Mouse (Mus musculus) midbrain, embryonic 12.5 days (tissue): Measurements from ENCODE around the gene Ift20. TPM values are rescaled to one million over a fixed set of nuclear protein-coding genes. Genes with fewer than 3 reads are reported as not detected.

Experiments
- ATAC-seq: fragments of 200-750 bp; cut with Nextera tagmentation; 2 replicates; pipeline ENCODE4 v1.8.0; 2017; ENCODE audit warnings: low read depth, moderate TSS enrichment, moderate library complexity; ENCODE audit not compliant: low FRiP score
- H3K27ac ChIP-seq: fragments of 300-500 bp; sonication (generic); replicated peaks from 2 replicates; pipeline ENCODE4 v1.5.1; 2016; ENCODE audit warnings: mild to moderate bottlenecking
- H3K27me3 ChIP-seq: fragments of 300-500 bp; sonication (generic); 2 replicates; pipeline ENCODE4 v1.6.1; 2016; ENCODE audit warnings: mild to moderate bottlenecking
- H3K36me3 ChIP-seq: fragments of 300-500 bp; sonication (generic); 2 replicates; pipeline ENCODE4 v1.6.1; 2016
- H3K4me1 ChIP-seq: fragments of 300-500 bp; sonication (generic); 2 replicates; pipeline ENCODE4 v1.6.1; 2016
- H3K4me2 ChIP-seq: fragments of 300-500 bp; sonication (generic); replicated peaks from 2 replicates; pipeline ENCODE4 v1.6.1; 2016; ENCODE audit warnings: mild to moderate bottlenecking, moderate library complexity
- H3K4me3 ChIP-seq: fragments of 300-500 bp; sonication (generic); 2 replicates; pipeline ENCODE4 v1.5.1; 2016; ENCODE audit warnings: mild to moderate bottlenecking
- H3K9ac ChIP-seq: fragments of 300-500 bp; sonication (generic); replicated peaks from 2 replicates; pipeline ENCODE4 v1.6.1; 2016; ENCODE audit warnings: mild to moderate bottlenecking, moderate library complexity
- H3K9me3 ChIP-seq: fragments of 300-500 bp; sonication (generic); 2 replicates; pipeline ENCODE4 v1.6.1; 2016; ENCODE audit warnings: mild to moderate bottlenecking
- WGBS: fragments of 180-500 bp; shearing (Covaris S2); methylation state at CpG from one replicate; pipeline ENCODE4 v1.1.7; 2016; 5-methylcytosine and 5-hydroxymethylcytosine counted together
- polyA plus RNA-seq: library from polyadenylated mRNA; unstranded; fragments of >200 nt; fragmentation: Nextera tagmentation; extraction: Ambion mirVana; gene quantifications from 2 replicates; pipeline ENCODE4 v1.2.1, GENCODE M21; 2016

The Ift20 gene
- 104 and 111 TPM in 2 replicates for polyA plus RNA-seq

DNA sequence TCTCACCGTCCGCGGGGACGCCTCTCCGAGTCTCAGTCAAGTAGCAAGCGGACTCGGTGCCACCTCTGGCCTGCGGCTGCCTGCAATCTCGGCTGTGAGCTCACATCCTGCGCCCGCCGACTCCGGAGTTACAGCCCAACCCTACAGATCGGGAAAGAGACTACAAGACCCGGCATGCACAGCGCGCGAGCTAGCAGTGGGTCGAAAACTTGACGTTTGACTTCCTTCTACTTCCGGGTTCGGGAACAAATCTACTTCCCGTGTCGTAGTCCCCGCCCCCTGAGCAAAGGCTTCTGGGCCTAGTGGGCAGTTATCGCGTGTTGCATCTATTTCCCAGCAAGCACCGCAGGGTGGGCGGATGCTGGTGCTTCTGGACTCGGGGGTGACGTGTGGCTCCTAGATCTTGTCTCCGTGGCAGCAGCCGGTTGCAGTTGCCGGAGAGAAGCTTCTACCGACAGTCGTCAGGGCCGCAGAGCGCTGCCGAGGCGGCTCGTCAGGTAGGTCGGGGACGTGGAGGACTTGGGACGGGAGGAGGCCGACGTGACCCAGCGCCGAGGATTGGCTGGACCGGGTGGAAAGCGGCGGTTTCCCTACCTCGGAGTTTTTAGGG, at the start of gene Ift20, which contains the start of gene Tnfaip1:
Ift20 (plus strand) TSS at position 282 of the 610 bp plus-strand sequence.
Tnfaip1 (minus strand) TSS at position 253 of the 610 bp plus-strand sequence.
- peaks cover 27% of the 10 kb centered on the region for H3K4me1 ChIP-seq
- H3K4me3 ChIP-seq = peak within 1 kb of the TSS; percentile 79
- H3K9me3 ChIP-seq = no peaks in the 10 kb centered on the region
- peaks cover 29% of the 10 kb centered on the region for H3K36me3 ChIP-seq
- no peaks in the 10 kb centered on the region for H3K27me3 ChIP-seq
- H3K9ac ChIP-seq = peak within 1 kb of the TSS; percentile 80
- ATAC-seq = peak; percentile 98
- H3K27ac ChIP-seq = peak within 1 kb of the TSS; percentile 89
- H3K4me2 ChIP-seq = peak within 1 kb of the TSS; percentile 89
- WGBS = under 1% methylated on average over 52 of the region's 52 CpGs

DNA sequence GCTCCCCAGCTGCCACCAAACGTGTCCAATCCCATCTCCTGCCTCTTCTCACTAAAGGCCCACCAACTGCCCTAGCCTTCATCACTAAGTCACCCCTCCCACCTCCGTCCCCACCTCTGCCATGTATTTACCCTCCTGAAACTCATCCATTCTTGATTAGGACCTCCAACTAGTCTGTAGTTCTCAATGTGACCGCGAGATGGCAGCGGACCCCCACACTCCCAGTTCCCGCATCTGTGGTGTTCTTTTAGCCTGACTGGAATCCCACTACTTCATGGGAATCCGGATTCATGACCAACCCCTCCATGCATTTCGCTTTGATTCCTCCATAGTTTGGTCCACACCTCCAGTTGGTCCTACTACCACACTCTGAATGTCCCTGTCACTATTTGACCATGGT, 48.0 kb upstream of the Ift20 start:
- H3K27ac ChIP-seq = no peak overlapping the region
- H3K9me3 ChIP-seq = no peaks in the 10 kb centered on the region
- no peak overlapping the region for H3K4me3 ChIP-seq
- peaks cover 10% of the 10 kb centered on the region; the same call in 1 of the 2 replicates for H3K4me1 ChIP-seq
- WGBS = 3% methylated on average over 8 of the region's 8 CpGs
- ATAC-seq = no peak
- no peak overlapping the region for H3K9ac ChIP-seq
- no peak overlapping the region for H3K4me2 ChIP-seq
- H3K36me3 ChIP-seq = peaks cover 31% of the 10 kb centered on the region
- H3K27me3 ChIP-seq = peaks cover 52% of the 10 kb centered on the region

DNA sequence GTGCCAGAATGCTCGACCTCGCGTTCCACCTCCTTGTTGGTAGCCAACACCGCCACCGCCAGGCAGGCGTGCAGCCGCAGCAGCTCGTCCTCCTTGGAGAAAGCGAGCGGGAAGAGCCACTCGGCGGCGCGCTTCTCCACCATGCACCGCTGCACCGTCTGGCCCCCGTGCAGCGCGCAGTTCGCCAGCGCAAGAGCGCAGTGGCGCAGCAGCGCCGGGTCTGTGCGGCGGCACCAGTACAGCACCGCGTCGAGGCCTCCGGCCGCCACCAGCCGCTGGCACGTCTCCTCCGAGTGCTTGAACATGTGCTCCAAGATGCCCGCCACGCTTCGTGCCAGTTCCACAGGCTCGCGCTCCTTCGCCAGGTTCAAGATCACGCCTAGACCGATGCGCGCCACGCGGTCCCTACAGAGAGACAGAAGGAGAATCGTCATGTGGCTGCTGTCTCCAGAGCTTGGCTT, 45.4 kb upstream of the Ift20 start:
- peaks cover 13% of the 10 kb centered on the region for H3K4me1 ChIP-seq
- H3K9me3 ChIP-seq = no peaks in the 10 kb centered on the region
- peaks cover 19% of the 10 kb centered on the region for H3K36me3 ChIP-seq
- peak overlapping the region; percentile 48 for H3K9ac ChIP-seq
- peak overlapping the region; percentile 55 for H3K4me2 ChIP-seq
- peak; percentile 49 for ATAC-seq
- H3K27me3 ChIP-seq = peaks cover 69% of the 10 kb centered on the region
- peak overlapping the region; percentile 30 for H3K4me3 ChIP-seq
- WGBS = 8% methylated on average over 48 of the region's 48 CpGs
- 0 out of 2 replicates have a peak overlapping the region, but pooled peaks have one; percentile 1 for H3K27ac ChIP-seq

DNA sequence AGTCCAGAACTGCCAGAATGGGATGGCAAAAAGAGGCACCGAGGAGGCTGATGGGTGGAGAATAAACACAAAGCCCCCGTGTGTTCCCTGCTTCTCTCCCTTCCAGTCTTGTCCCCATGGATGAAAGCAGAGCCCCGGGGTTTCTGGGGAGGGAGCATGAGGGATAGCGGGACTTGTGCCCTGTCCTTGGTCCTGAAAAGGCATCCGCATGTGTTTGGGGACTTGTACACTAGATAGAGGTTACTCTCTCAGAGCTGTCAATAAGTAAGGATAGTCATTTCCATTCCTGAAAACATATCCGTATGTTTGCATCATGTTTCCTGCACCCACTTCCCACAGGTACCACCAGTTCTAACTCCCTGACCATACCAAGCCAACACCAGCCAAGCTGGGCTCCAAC, 40.3 kb upstream of the Ift20 start:
- Histone ChIP-seq H3K4me1 (peaks cover 31% of the 10 kb centered on the region), H3K4me3 (peak overlapping the region; percentile 89), H3K4me2 (peak overlapping the region; percentile 89), H3K27me3 (peaks cover 54% of the 10 kb centered on the region), H3K27ac (no peak overlapping the region), H3K36me3 (no peaks in the 10 kb centered on the region), H3K9ac (peak overlapping the region; percentile 90), H3K9me3 (no peaks in the 10 kb centered on the region)
- ATAC-seq = no peak
- 7% methylated on average over 6 of the region's 6 CpGs for whole genome bisulfite sequencing

DNA sequence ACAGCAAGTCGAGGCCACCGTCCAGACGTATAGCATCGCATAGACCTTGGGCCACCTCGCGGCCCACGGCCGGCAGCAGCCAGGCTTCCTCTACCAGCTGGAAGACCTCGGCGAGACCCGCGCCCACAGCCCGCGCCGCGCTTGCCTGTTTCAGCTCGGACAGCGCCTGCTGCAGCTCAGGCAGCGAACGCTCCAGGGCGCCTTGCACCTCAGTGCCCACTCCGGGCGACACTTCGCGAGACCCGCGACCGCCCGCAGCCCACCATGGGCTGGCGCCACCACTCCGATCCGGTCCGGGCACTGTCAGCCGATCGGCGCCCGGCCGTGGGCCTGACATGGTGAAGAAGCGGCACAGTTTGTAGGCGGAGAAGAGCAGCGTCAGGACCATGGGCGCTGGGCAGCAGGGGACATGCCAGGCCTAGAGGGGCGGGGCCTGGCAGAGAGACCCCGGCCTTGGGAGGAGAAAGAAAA, 39.1 kb upstream of the Ift20 start:
- H3K4me1 ChIP-seq = peaks cover 27% of the 10 kb centered on the region
- H3K27me3 ChIP-seq = peaks cover 49% of the 10 kb centered on the region
- WGBS = under 1% methylated on average over 44 of the region's 44 CpGs
- peak overlapping the region; percentile 89 for H3K4me2 ChIP-seq
- peak overlapping the region; percentile 89 for H3K4me3 ChIP-seq
- ATAC-seq = peak; percentile 82
- no peaks in the 10 kb centered on the region for H3K36me3 ChIP-seq
- peak overlapping the region; percentile 90 for H3K27ac ChIP-seq
- H3K9ac ChIP-seq = peak overlapping the region; percentile 90
- no peaks in the 10 kb centered on the region for H3K9me3 ChIP-seq

DNA sequence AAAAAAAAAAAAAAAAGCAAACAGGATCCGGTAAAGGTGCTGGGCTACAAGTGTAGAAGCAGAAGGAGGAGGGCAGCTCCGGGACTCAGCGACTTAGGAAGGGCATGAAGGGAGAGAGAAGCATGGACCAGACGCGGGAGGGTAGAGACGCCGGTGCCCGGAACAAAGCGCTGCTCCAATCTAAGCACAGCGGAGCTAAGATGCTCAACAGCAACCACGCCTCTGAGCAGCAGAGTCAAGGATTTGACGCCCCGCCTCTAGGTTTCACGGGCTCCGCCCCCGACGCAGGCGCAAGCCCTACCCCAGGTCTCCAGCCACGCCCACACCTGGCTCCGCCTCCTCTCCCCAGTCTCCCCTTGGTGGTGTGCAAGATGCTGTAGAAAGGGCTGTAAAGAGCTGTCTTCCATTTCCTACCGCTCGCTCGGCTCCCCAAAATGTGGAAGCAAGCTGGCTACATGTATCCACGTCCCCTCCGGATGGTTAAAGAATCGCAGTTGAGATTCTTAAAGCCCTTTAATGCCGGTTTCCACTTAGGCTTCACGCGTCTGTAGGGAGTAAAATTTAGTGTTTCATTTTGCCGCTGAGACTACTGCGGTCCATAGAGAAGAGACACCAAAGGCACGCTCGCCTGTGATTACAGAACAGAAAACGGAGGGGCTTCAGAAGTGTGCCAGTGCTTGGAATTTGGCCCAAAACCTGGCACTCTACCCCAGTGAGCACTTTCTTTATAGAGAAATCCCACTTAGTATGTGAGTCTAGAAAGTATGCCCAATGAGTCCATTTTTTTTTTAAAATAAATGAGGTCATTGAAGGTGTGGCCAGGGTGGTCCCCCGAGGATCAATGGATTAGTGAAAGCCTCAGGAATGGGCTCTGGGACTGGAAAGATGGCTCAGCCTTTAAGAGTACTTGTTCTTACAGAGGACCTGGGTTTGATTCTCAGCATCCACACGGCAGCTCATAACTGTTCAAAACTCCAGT, 38.3 kb upstream of the Ift20 start, which contains the start of gene Sarm1:
Sarm1 (minus strand) TSS at position 211 of the 979 bp plus-strand sequence.
- H3K9me3 ChIP-seq = no peaks in the 10 kb centered on the region
- H3K36me3 ChIP-seq = no peaks in the 10 kb centered on the region
- H3K4me3 ChIP-seq = peak within 1 kb of the TSS; percentile 89
- peaks cover 49% of the 10 kb centered on the region for H3K27me3 ChIP-seq
- peak; percentile 93 for ATAC-seq
- peak within 1 kb of the TSS; percentile 89 for H3K4me2 ChIP-seq
- WGBS = 2% methylated on average over 35 of the region's 36 CpGs
- H3K27ac ChIP-seq = peak within 1 kb of the TSS; percentile 90
- H3K9ac ChIP-seq = peak within 1 kb of the TSS; percentile 90
- H3K4me1 ChIP-seq = peaks cover 27% of the 10 kb centered on the region

DNA sequence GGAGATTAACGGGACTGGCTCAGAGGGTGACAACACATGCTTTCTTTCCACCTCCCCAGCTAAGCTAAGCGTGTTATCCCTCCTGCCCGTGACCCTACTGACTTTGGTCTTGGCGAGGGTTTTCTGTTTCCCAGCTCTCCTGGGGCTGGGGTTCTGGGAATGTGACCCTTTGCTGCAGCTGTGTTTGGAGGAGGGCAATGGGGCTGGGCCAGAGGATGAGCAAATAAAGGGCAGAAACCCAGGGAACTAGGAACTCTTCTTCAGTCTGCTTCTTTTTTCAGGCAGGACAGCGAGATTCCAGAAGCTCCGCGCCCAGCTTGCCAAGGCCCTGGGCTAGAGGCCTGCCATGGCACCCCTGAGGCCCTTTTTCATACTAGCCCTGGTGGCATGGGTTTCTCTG, 37.2 kb upstream of the Ift20 start, which contains the start of gene Vtn:
Vtn (plus strand) TSS at position 88 of the 400 bp plus-strand sequence.
- Histone ChIP-seq H3K4me3 (peak within 1 kb of the TSS; percentile 89), H3K4me2 (peak within 1 kb of the TSS; percentile 89), H3K9ac (peak within 1 kb of the TSS; percentile 53; the same call in 1 of the 2 replicates), H3K36me3 (no peaks in the 10 kb centered on the region), H3K4me1 (peaks cover 27% of the 10 kb centered on the region), H3K27me3 (peaks cover 48% of the 10 kb centered on the region), H3K27ac (peak within 1 kb of the TSS; percentile 90), H3K9me3 (no peaks in the 10 kb centered on the region)
- ATAC-seq = no peak
- WGBS = 32% methylated on average over 7 of the region's 7 CpGs

DNA sequence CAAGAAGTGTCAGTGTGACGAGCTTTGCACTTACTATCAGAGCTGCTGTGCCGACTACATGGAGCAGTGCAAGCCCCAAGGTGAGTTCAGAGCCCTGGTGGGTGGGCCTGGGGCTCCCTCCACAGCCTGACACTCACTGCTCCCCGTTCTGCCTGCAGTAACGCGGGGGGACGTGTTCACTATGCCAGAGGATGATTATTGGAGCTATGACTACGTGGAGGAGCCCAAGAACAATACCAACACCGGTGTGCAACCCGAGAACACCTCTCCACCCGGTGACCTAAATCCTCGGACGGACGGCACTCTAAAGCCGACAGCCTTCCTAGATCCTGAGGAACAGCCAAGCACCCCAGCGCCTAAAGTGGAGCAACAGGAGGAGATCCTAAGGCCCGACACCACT, 36.6 kb upstream of the Ift20 start:
- H3K4me3 ChIP-seq = no peak overlapping the region
- ATAC-seq = no peak
- H3K27me3 ChIP-seq = peaks cover 43% of the 10 kb centered on the region
- H3K4me1 ChIP-seq = peaks cover 27% of the 10 kb centered on the region
- WGBS = 41% methylated on average over 16 of the region's 16 CpGs
- peak overlapping the region; percentile 10; the same call in 1 of the 2 replicates for H3K4me2 ChIP-seq
- no peaks in the 10 kb centered on the region for H3K9me3 ChIP-seq
- no peak overlapping the region for H3K27ac ChIP-seq
- no peak overlapping the region for H3K9ac ChIP-seq
- H3K36me3 ChIP-seq = no peaks in the 10 kb centered on the region

DNA sequence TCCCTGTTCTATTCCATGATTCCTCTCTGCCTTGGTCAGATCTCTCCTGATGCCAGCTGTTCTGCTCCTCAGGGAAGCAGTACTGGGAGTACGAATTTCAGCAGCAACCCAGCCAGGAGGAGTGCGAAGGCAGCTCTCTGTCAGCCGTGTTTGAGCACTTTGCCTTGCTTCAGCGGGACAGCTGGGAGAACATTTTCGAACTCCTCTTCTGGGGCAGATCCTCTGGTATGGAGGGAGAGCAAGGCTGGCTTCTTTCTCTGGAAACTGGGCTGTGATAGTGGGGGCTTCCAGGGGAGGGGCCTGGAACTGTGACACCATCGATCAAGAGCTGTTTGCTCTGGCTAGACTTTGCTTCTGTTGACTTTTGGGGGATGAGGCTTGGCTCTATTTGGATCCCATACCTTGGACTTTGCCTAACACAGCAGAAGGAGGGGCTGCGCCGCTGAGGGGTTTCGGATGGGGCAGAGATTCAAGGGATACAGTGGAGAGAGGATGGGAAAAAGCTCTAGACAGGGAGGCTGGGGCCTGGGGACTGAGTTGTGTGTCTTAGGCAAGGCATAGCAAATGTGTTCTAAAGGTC, 35.4 kb upstream of the Ift20 start:
- Histone ChIP-seq H3K4me1 (peaks cover 25% of the 10 kb centered on the region), H3K27ac (no peak overlapping the region), H3K9ac (no peak overlapping the region), H3K9me3 (no peaks in the 10 kb centered on the region), H3K4me3 (no peak overlapping the region), H3K4me2 (0 out of 2 replicates have a peak overlapping the region, but pooled peaks have one; percentile 0), H3K27me3 (peaks cover 34% of the 10 kb centered on the region; the same call in 1 of the 2 replicates), H3K36me3 (no peaks in the 10 kb centered on the region)
- no peak for ATAC-seq
- WGBS = 76% methylated on average over 9 of the region's 9 CpGs

DNA sequence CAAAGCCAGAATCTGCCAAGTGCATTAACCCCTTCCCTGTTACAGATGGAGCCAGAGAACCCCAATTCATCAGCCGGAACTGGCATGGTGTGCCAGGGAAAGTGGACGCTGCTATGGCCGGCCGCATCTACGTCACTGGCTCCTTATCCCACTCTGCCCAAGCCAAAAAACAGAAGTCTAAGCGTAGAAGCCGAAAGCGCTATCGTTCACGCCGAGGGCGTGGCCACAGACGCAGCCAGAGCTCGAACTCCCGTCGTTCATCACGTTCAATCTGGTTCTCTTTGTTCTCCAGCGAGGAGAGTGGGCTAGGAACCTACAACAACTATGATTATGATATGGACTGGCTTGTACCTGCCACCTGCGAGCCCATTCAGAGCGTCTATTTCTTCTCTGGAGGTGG, 34.6 kb upstream of the Ift20 start:
- Histone ChIP-seq H3K9me3 (no peaks in the 10 kb centered on the region), H3K9ac (no peak overlapping the region), H3K4me2 (no peak overlapping the region), H3K27ac (no peak overlapping the region), H3K4me1 (peaks cover 17% of the 10 kb centered on the region), H3K27me3 (peaks cover 29% of the 10 kb centered on the region; the same call in 1 of the 2 replicates), H3K4me3 (no peak overlapping the region), H3K36me3 (peaks cover 7% of the 10 kb centered on the region)
- 76% methylated on average over 20 of the region's 20 CpGs for WGBS
- ATAC-seq = no peak

DNA sequence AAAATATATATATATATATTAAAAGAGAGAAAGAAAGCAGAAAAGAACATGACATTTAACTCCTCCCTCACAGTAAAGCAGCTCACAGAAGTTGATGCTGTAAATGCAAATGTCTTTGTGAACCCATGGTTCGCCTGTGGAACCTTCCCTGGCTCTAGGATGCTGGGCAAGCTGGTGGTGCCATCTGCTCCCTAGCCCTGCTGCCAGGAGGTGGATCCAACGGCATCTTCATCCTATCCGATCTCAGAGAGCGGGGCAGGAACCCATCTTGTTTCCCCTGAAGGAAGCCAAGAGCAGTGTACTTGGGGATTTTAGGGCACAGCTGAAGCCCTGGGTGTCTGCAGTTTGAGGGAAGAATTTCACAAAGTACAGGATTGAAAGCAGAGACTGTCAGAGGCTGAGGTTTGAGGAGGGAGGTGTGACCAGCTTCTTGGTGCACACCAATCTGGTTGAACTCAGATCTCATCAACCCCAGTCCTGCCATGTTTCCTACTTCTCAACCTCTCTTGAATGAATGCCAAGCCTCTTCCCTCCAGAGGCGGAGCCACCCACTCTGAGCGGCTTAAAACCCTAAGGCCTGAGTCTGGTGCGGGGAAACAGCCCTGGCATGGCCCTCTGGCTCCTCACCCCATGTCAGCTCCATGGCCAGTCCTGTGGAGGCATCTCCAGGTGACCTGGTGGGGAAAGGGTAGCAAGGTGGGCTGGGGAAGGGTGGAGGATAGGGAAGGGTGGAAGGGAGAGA, 33.1 kb upstream of the Ift20 start, which contains the start of gene Sebox:
Sebox (plus strand) TSS at position 539 of the 742 bp plus-strand sequence.
- H3K4me2 ChIP-seq = no peak within 1 kb of the TSS
- H3K27ac ChIP-seq = no peak within 1 kb of the TSS
- no peaks in the 10 kb centered on the region for H3K9me3 ChIP-seq
- H3K27me3 ChIP-seq = peaks cover 29% of the 10 kb centered on the region; the same call in 1 of the 2 replicates
- peaks cover 22% of the 10 kb centered on the region for H3K36me3 ChIP-seq
- WGBS = 72% methylated on average over 7 of the region's 7 CpGs
- no peak within 1 kb of the TSS for H3K9ac ChIP-seq
- no peak within 1 kb of the TSS for H3K4me3 ChIP-seq
- peaks cover 10% of the 10 kb centered on the region; the same call in 1 of the 2 replicates for H3K4me1 ChIP-seq
- no peak for ATAC-seq
